Mouse (Mus musculus) ES-Bruce4 (cell line): ENCODE measurements around the gene Mcoln1. TPM values are rescaled to one million over a fixed set of nuclear protein-coding genes. Genes with fewer than 3 reads are reported as not detected.

Experiments
- H3K27ac ChIP-seq: 2 replicates; pipeline ENCODE4 v1.5.1; 2012; ENCODE audit warnings: low read length, inconsistent platforms; ENCODE audit not compliant: insufficient read depth
- H3K27me3 ChIP-seq: 2 replicates; pipeline ENCODE4 v1.6.1; 2012; ENCODE audit warnings: mild to moderate bottlenecking, low read length, inconsistent platforms; ENCODE audit not compliant: control insufficient read depth, poor library complexity, insufficient read depth, severe bottlenecking
- H3K36me3 ChIP-seq: 2 replicates; pipeline ENCODE4 v1.6.1; 2012; ENCODE audit warnings: inconsistent platforms, mild to moderate bottlenecking, low read length, moderate library complexity; ENCODE audit not compliant: control insufficient read depth, poor library complexity, insufficient read depth, severe bottlenecking
- H3K4me1 ChIP-seq: one replicate; pipeline ENCODE4 v1.8.1; 2011; ENCODE audit warnings: low read length; ENCODE audit not compliant: control insufficient read depth, insufficient read depth
- H3K4me3 ChIP-seq: 2 replicates; pipeline ENCODE4 v1.5.1; 2011; ENCODE audit warnings: low read depth, mild to moderate bottlenecking, low read length
- H3K9ac ChIP-seq: 2 replicates; pipeline ENCODE4 v1.6.1; 2012; ENCODE audit warnings: low read depth, mild to moderate bottlenecking, inconsistent platforms; ENCODE audit not compliant: poor library complexity, severe bottlenecking
- H3K9me3 ChIP-seq: replicated peaks from 2 replicates; pipeline ENCODE4 v1.6.1; 2012; ENCODE audit warnings: mild to moderate bottlenecking, low read length, inconsistent platforms; ENCODE audit not compliant: control insufficient read depth, poor library complexity, insufficient read depth, severe bottlenecking
- CTCF ChIP-seq: IDR thresholded peaks from one replicate; pipeline ENCODE4 v1.8.1; 2011; ENCODE audit warnings: low read depth, low read length
- EP300 ChIP-seq: IDR thresholded peaks from 2 replicates; pipeline ENCODE4 v1.6.1; 2011; ENCODE audit warnings: low read depth, low read length; ENCODE audit not compliant: insufficient read depth
- POLR2A ChIP-seq: IDR thresholded peaks from one replicate; pipeline ENCODE4 v1.8.1; 2011; ENCODE audit warnings: low read length; ENCODE audit not compliant: insufficient read depth
- polyA plus RNA-seq: library from polyadenylated mRNA; stranded (reverse); fragments of >200 nt; gene quantifications from 2 replicates; pipeline ENCODE4 v1.2.4, GENCODE M21; 2011; ENCODE audit warnings: low read depth; ENCODE audit not compliant: missing spikeins, insufficient read depth, insufficient read length

Mcoln1 gene
- polyA plus RNA-seq, result 62.0 and 62.3 TPM in 2 replicates

DNA sequence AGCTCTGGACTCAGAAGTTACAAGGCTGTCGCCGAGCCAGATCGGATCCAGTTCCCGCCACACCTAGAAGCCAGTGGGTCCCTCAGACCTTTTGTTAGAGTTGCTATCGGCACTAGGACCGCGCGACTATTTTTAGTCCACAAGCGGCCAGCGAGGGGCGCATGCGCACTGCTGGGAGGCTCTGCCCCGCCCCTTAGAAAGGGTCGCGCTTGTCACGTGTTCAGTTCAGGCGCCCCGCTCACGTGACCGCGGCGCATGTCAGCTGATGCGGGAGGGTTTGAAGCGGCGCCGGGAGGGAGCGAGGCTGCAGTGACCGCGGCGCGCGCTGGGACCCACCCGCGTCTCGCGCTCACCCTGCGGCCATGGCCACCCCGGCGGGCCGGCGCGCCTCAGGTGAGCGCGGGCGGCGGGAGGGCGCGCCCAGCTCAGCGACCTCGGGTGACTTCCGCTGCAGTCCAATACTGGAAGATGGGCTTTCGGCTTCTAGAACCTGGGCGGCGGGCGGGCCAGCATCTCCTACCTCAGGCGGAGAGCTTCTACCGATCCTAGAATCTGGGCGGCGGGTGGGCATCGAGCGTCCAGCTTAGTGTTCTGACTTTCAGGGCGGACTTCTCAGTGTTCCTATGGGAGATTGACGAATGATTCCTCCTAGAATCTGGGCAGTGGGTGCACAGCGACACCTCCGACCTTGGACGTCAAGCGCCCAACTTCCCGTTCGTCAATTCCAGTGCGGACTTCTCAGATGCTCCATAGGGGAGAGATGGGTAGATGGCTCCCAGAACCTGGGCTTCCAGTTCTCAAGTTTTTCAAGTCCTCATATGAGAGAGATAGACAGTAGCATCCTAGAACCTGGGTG lies at the start of gene Mcoln1:
Mcoln1 (plus strand) TSS at position 223 of the 856 bp plus-strand sequence.
- H3K4me3 ChIP-seq, result peak within 1 kb of the TSS; percentile 93
- H3K27me3 ChIP-seq, result no peaks in the 10 kb centered on the region
- peak within 1 kb of the TSS; percentile 66 for H3K27ac ChIP-seq
- TF ChIP-seq CTCF (no peak), EP300 (peak; percentile 62; the same call in 1 of the 2 replicates), POLR2A (peak; percentile 86)
- H3K9ac ChIP-seq, result peak within 1 kb of the TSS; percentile 89
- no peaks in the 10 kb centered on the region for H3K9me3 ChIP-seq
- H3K4me1 ChIP-seq, result no peaks in the 10 kb centered on the region
- peaks cover 4% of the 10 kb centered on the region; the same call in 1 of the 2 replicates for H3K36me3 ChIP-seq

DNA sequence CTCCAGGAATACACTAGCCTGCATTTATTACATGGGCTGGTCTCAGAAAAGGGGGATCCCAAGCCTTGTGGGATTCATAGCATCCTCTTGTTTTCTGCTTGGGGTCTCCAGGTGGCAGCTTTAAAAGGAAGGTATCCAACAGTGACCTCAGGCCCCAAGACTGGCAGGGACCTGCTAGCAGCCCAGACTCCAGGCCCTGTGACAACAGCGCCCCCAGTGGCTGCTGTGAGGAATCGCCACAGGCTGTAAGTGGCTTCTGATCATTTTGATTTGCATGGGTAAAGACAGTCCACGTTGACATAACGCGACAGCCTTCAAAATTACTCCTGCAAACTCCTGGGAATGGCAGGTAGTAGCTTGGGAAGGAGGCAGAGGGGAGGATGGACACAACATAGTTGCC lies 49.6 kb upstream of the Mcoln1 start:
- no peak overlapping the region for H3K9ac ChIP-seq
- no peak overlapping the region for H3K4me3 ChIP-seq
- H3K9me3 ChIP-seq, result peaks cover 3% of the 10 kb centered on the region; the same call in 1 of the 2 replicates
- H3K27ac ChIP-seq, result no peak overlapping the region
- no peaks in the 10 kb centered on the region for H3K27me3 ChIP-seq
- TF ChIP-seq CTCF (peak; percentile 97), EP300 (no peak)
- H3K4me1 ChIP-seq, result no peaks in the 10 kb centered on the region
- H3K36me3 ChIP-seq, result peaks cover 72% of the 10 kb centered on the region

GRCm38 (mm10) chr8:3451992-3452391 lies 48.3 kb upstream of the Mcoln1 start:
- TF ChIP-seq CTCF (no peak), EP300 (no peak), POLR2A (no peak)
- H3K4me3 ChIP-seq, result peak overlapping the region; percentile 1; the same call in 1 of the 2 replicates
- peaks cover 3% of the 10 kb centered on the region; the same call in 1 of the 2 replicates for H3K9me3 ChIP-seq
- H3K27me3 ChIP-seq, result no peaks in the 10 kb centered on the region
- H3K4me1 ChIP-seq, result no peaks in the 10 kb centered on the region
- H3K36me3 ChIP-seq, result peaks cover 74% of the 10 kb centered on the region
- no peak overlapping the region for H3K9ac ChIP-seq
- H3K27ac ChIP-seq, result no peak overlapping the region

DNA sequence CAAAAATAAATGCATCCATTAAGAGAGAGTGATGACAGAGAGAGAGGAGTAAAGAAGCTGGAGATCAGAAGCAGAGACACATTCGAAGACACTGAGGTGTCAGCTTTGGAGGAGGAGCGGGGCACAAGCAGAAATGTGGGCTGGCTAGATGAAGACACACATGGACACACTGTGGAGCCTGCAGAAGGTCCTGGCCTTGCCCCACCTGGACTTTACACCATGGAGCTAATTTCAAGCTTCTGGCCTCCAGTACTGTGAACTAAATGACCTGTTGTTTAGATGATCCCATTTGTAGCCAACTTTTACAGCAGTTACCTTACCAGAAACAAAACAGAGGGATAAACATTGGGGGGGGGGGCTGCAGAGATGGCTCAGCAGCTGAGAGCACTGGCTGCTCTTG lies 37.0 kb upstream of the Mcoln1 start:
- H3K4me1 ChIP-seq, result no peaks in the 10 kb centered on the region
- H3K4me3 ChIP-seq, result no peak overlapping the region
- no peaks in the 10 kb centered on the region for H3K9me3 ChIP-seq
- H3K36me3 ChIP-seq, result no peaks in the 10 kb centered on the region
- no peak overlapping the region for H3K27ac ChIP-seq
- H3K9ac ChIP-seq, result no peak overlapping the region
- no peak for TF ChIP-seq CTCF
- TF ChIP-seq POLR2A, result no peak
- no peak for TF ChIP-seq EP300
- no peaks in the 10 kb centered on the region for H3K27me3 ChIP-seq

GRCm38 (mm10) chr8:3464309-3464708 lies 35.9 kb upstream of the Mcoln1 start:
- Histone ChIP-seq H3K27ac (no peak overlapping the region), H3K36me3 (no peaks in the 10 kb centered on the region), H3K9ac (no peak overlapping the region), H3K4me3 (no peak overlapping the region), H3K4me1 (no peaks in the 10 kb centered on the region), H3K9me3 (no peaks in the 10 kb centered on the region), H3K27me3 (no peaks in the 10 kb centered on the region)
- peak; percentile 57 for TF ChIP-seq CTCF
- TF ChIP-seq POLR2A, result no peak
- TF ChIP-seq EP300, result no peak
